Mouse (Mus musculus): ENCODE data around the gene Txndc11. TPM values are rescaled to one million over a fixed set of nuclear protein-coding genes. Genes with fewer than 3 reads are reported as not detected.
A peak's percentile ranks its signal among the peaks of the same experiment; 100 is the strongest.

Txndc11 gene
- polyA plus RNA-seq, 1 experiment from 2014 or later, result 32.5 TPM

DNA sequence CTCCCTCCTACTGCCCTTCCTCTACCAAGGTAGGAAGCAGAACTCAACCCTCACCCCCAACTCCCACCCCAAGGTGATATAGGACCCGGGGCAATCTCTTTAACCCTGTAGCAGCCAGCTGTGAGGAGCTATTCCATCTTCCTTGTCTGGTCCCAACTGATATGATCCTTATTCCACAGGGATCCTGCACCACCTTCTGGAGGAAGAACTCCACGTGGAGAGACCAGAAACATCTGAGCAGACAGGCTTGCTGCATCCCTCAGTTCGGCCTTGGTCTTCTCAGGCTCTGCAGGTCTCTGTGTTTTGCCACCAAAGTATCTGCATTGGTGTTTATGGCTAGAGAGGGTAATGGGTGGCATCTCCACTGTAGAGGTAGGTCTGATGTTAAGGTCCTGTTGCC is 103.1 kb downstream of the Txndc11 start:
- WGBS, result 70% methylated on average over 3 of the region's 3 CpGs
- H3K9ac ChIP-seq, result no peak overlapping the region

DNA sequence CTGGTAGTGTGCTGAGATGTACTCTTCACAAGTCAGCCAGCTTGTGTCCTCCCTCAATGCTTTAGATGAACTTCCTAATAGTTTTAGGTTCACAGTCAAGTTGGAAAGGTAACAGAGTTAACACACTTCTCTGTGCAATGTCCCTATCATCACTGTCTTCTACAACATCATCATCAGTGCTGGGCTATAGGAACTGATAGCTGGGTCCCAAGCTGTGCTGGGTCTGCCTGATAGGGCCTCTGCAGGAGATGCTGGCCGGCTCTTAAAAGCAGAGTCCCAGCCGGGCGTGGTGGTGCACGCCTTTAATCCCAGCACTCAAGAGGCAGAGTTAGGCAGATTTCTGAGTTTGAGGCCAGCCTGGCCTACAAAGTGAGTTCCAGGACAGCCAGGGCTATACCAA is 103.6 kb downstream of the Txndc11 start:
- H3K36me3 ChIP-seq, result no peaks in the 10 kb centered on the region
- no peak overlapping the region for H3K4me3 ChIP-seq
- no peak overlapping the region for H3K9ac ChIP-seq
- no peak overlapping the region for H3K4me2 ChIP-seq (replicated peaks)
- no peaks in the 10 kb centered on the region for H3K27me3 ChIP-seq (replicated peaks)
- H3K9me3 ChIP-seq, result no peaks in the 10 kb centered on the region
- no peak for ATAC-seq (ENCODE audit: low FRiP score, low read depth)
- no peak overlapping the region for H3K27ac ChIP-seq
- 73% methylated on average over 4 of the region's 4 CpGs for WGBS
- no peaks in the 10 kb centered on the region for H3K4me1 ChIP-seq

More for the DNA sequence above, 103.1 kb downstream of the Txndc11 start:
- no peaks in the 10 kb centered on the region for H3K4me1 ChIP-seq
- ATAC-seq (ENCODE audit: low FRiP score, low read depth), result no peak
- no peak overlapping the region for H3K4me2 ChIP-seq (replicated peaks)
- H3K36me3 ChIP-seq, result no peaks in the 10 kb centered on the region
- H3K27ac ChIP-seq, result no peak overlapping the region
- H3K27me3 ChIP-seq (replicated peaks), result no peaks in the 10 kb centered on the region
- no peaks in the 10 kb centered on the region for H3K9me3 ChIP-seq
- H3K4me3 ChIP-seq, result no peak overlapping the region

DNA sequence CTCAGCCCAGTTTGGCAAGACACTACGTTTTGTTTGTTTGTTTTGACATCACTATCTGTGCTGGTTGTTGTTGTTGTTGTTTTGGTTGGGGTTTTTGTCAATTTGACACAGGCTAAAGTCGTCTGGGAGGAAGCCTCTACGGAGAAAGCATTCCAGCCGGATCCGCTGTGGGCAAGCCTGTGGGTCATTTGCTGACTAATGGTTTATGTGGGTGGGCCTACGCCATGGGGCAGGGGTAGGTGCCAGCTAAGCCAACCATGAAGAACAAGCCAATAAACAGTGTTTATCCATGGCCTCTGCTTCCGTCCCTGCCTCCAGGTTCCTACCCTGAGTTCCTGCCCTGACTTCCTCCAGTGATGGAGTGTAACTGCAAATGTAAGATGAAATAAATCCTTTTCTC is 106.2 kb downstream of the Txndc11 start:
- no peaks in the 10 kb centered on the region for H3K9me3 ChIP-seq
- no peak for ATAC-seq (ENCODE audit: low FRiP score, low read depth)
- H3K27me3 ChIP-seq (replicated peaks), result no peaks in the 10 kb centered on the region
- H3K36me3 ChIP-seq, result no peaks in the 10 kb centered on the region
- H3K9ac ChIP-seq, result no peak overlapping the region
- WGBS, result 80% methylated on average over 7 of the region's 7 CpGs
- H3K27ac ChIP-seq, result no peak overlapping the region
- no peak overlapping the region for H3K4me2 ChIP-seq (replicated peaks)
- H3K4me1 ChIP-seq, result no peaks in the 10 kb centered on the region
- H3K4me3 ChIP-seq, result no peak overlapping the region

Small RNA genes lying within 50 kb of the gene (microRNA-seq; reads per million reads assigned to microRNA genes)
- 88.7 reads per million, percentile 49 among the genes with 10 or more reads in this experiment for gene Gm23935

Other genes starting within 250 kb of the Txndc11 start
- 115 and 117 TPM in 2 replicates for gene Snn, start 73.7 kb downstream of the Txndc11 start, polyA plus RNA-seq (2016; fragmentation: Nextera tagmentation; extraction: Ambion mirVana)
- gene Litaf, start 68.5 kb downstream of the Txndc11 start, polyA plus RNA-seq (2016; fragmentation: Nextera tagmentation; extraction: Ambion mirVana), result 47.7 and 52.1 TPM in 2 replicates
- gene Zc3h7a, start 41.7 kb upstream of the Txndc11 start, polyA plus RNA-seq (2016; fragmentation: Nextera tagmentation; extraction: Ambion mirVana), result 95.6 and 105 TPM in 2 replicates
- 179 and 191 TPM in 2 replicates for gene Rsl1d1, start 68.7 kb upstream of the Txndc11 start, polyA plus RNA-seq (2016; fragmentation: Nextera tagmentation; extraction: Ambion mirVana)
- 94.5 and 101 TPM in 2 replicates for gene Gspt1, start 119.7 kb upstream of the Txndc11 start, polyA plus RNA-seq (2016; fragmentation: Nextera tagmentation; extraction: Ambion mirVana)
- not detected in 2 replicates for gene Tnfrsf17, start 179.2 kb upstream of the Txndc11 start, polyA plus RNA-seq (2016; fragmentation: Nextera tagmentation; extraction: Ambion mirVana)
- 18.1 and 21.1 TPM in 2 replicates for gene Snx29, start 188.3 kb upstream of the Txndc11 start, polyA plus RNA-seq (2016; fragmentation: Nextera tagmentation; extraction: Ambion mirVana)